Mouse (Mus musculus): ENCODE measurements at regions not wholly inside any gene's neighbourhood (a gene's known extent, or its start where the extent isn't known, plus 50 kb on each side); places are given as distances from the start of the nearest gene placed in this dataset.

- peaks cover 27% of the 10 kb centered on the region for H3K4me1 ChIP-seq
- under 1% methylated on average over 13 of the region's 13 CpGs for WGBS
- peak; percentile 97 for ATAC-seq (ENCODE audit: borderline replicate concordance, extremely low read depth, low FRiP score, low TSS enrichment)
- peak overlapping the region; percentile 69 for H3K4me2 ChIP-seq
- H3K9me3 ChIP-seq, result no peaks in the 10 kb centered on the region
- no peaks in the 10 kb centered on the region for H3K36me3 ChIP-seq
- peak overlapping the region; percentile 41 for H3K9ac ChIP-seq
- H3K27ac ChIP-seq, result peak overlapping the region; percentile 98
- no peaks in the 10 kb centered on the region for H3K27me3 ChIP-seq
- peak overlapping the region; percentile 37 for H3K4me3 ChIP-seq
These were observed 164.2 kb downstream of the Spry2 start for GRCm38 (mm10) chr14:105732221-105733012.

- H3K27me3 ChIP-seq, result no peaks in the 10 kb centered on the region
- ATAC-seq (ENCODE audit: borderline replicate concordance, extremely low read depth, low FRiP score, low TSS enrichment), result no peak
- no peak overlapping the region for H3K4me3 ChIP-seq
- H3K36me3 ChIP-seq, result no peaks in the 10 kb centered on the region
- peak overlapping the region; percentile 18; the same call in 1 of the 2 replicates for H3K4me2 ChIP-seq
- 9% methylated on average over 4 of the region's 4 CpGs for WGBS
- peaks cover 22% of the 10 kb centered on the region for H3K4me1 ChIP-seq
- no peak overlapping the region for H3K9ac ChIP-seq
- no peaks in the 10 kb centered on the region for H3K9me3 ChIP-seq
- H3K27ac ChIP-seq, result peak overlapping the region; percentile 20; the same call in 1 of the 2 replicates
These were observed 165.8 kb downstream of the Spry2 start for GRCm38 (mm10) chr14:105730786-105731185.

GRCm38 (mm10) chr14:105728841-105729240 is 167.8 kb downstream of the Spry2 start:
- Histone ChIP-seq H3K9ac (no peak overlapping the region), H3K27me3 (no peaks in the 10 kb centered on the region), H3K4me3 (no peak overlapping the region), H3K36me3 (no peaks in the 10 kb centered on the region), H3K9me3 (no peaks in the 10 kb centered on the region), H3K27ac (no peak overlapping the region), H3K4me1 (peaks cover 19% of the 10 kb centered on the region), H3K4me2 (no peak overlapping the region)
- no peak for ATAC-seq (ENCODE audit: borderline replicate concordance, extremely low read depth, low FRiP score, low TSS enrichment)
- 86% methylated on average over 5 of the region's 5 CpGs for WGBS

GRCm38 (mm10) chr14:105725741-105726140 is 170.9 kb downstream of the Spry2 start:
- no peak overlapping the region for H3K4me3 ChIP-seq
- no peak for ATAC-seq (ENCODE audit: borderline replicate concordance, extremely low read depth, low FRiP score, low TSS enrichment)
- H3K27ac ChIP-seq, result no peak overlapping the region
- H3K4me1 ChIP-seq, result peaks cover 2% of the 10 kb centered on the region
- H3K36me3 ChIP-seq, result no peaks in the 10 kb centered on the region
- H3K9ac ChIP-seq, result no peak overlapping the region
- H3K9me3 ChIP-seq, result no peaks in the 10 kb centered on the region
- 28% methylated on average over 8 of the region's 8 CpGs for WGBS
- H3K4me2 ChIP-seq, result no peak overlapping the region
- no peaks in the 10 kb centered on the region for H3K27me3 ChIP-seq

- ATAC-seq (ENCODE audit: borderline replicate concordance, extremely low read depth, low FRiP score, low TSS enrichment), result no peak
- 59% methylated on average over 2 of the region's 2 CpGs for WGBS
- H3K9me3 ChIP-seq, result no peaks in the 10 kb centered on the region
These were observed 173.7 kb downstream of the Spry2 start for GRCm38 (mm10) chr14:105722923-105723322.

GRCm38 (mm10) chr14:105721576-105721975 is 175.0 kb downstream of the Spry2 start:
- no peak overlapping the region for H3K4me2 ChIP-seq
- no peaks in the 10 kb centered on the region for H3K27me3 ChIP-seq
- WGBS, result 67% methylated on average over 3 of the region's 3 CpGs
- no peaks in the 10 kb centered on the region for H3K36me3 ChIP-seq
- peaks cover 4% of the 10 kb centered on the region; the same call in 1 of the 2 replicates for H3K4me1 ChIP-seq
- no peaks in the 10 kb centered on the region for H3K9me3 ChIP-seq
- no peak overlapping the region for H3K9ac ChIP-seq
- H3K27ac ChIP-seq, result no peak overlapping the region
- no peak for ATAC-seq (ENCODE audit: borderline replicate concordance, extremely low read depth, low FRiP score, low TSS enrichment)
- H3K4me3 ChIP-seq, result no peak overlapping the region

More at GRCm38 (mm10) chr14:105722923-105723322, 173.7 kb downstream of the Spry2 start:
- Histone ChIP-seq H3K4me3 (no peak overlapping the region), H3K4me2 (no peak overlapping the region), H3K4me1 (peaks cover 4% of the 10 kb centered on the region; the same call in 1 of the 2 replicates), H3K27me3 (no peaks in the 10 kb centered on the region), H3K9ac (no peak overlapping the region), H3K36me3 (no peaks in the 10 kb centered on the region), H3K27ac (no peak overlapping the region)

GRCm38 (mm10) chr14:105720816-105721510 is 175.7 kb downstream of the Spry2 start:
- 72% methylated on average over 6 of the region's 6 CpGs for WGBS
- Histone ChIP-seq H3K4me3 (no peak overlapping the region), H3K4me1 (peaks cover 4% of the 10 kb centered on the region; the same call in 1 of the 2 replicates), H3K4me2 (no peak overlapping the region), H3K27ac (no peak overlapping the region), H3K9me3 (no peaks in the 10 kb centered on the region), H3K36me3 (no peaks in the 10 kb centered on the region), H3K9ac (no peak overlapping the region), H3K27me3 (no peaks in the 10 kb centered on the region)
- no peak for ATAC-seq (ENCODE audit: borderline replicate concordance, extremely low read depth, low FRiP score, low TSS enrichment)

- Histone ChIP-seq H3K4me2 (no peak overlapping the region), H3K9ac (no peak overlapping the region), H3K36me3 (no peaks in the 10 kb centered on the region), H3K9me3 (no peaks in the 10 kb centered on the region), H3K27ac (no peak overlapping the region), H3K4me3 (no peak overlapping the region), H3K4me1 (peaks cover 4% of the 10 kb centered on the region; the same call in 1 of the 2 replicates), H3K27me3 (no peaks in the 10 kb centered on the region)
- ATAC-seq (ENCODE audit: borderline replicate concordance, extremely low read depth, low FRiP score, low TSS enrichment), result no peak
- 53% methylated on average over 6 of the region's 6 CpGs for WGBS
These were observed 177.8 kb downstream of the Spry2 start for GRCm38 (mm10) chr14:105718676-105719441.

- Histone ChIP-seq H3K4me1 (peaks cover 4% of the 10 kb centered on the region; the same call in 1 of the 2 replicates), H3K9ac (no peak overlapping the region), H3K27me3 (no peaks in the 10 kb centered on the region), H3K27ac (no peak overlapping the region), H3K36me3 (no peaks in the 10 kb centered on the region), H3K9me3 (no peaks in the 10 kb centered on the region), H3K4me3 (no peak overlapping the region), H3K4me2 (no peak overlapping the region)
- no peak for ATAC-seq (ENCODE audit: borderline replicate concordance, extremely low read depth, low FRiP score, low TSS enrichment)
- WGBS, result 45% methylated on average over 2 of the region's 2 CpGs
These were observed 178.8 kb downstream of the Spry2 start for GRCm38 (mm10) chr14:105717821-105718220.

- H3K4me1 ChIP-seq, result no peaks in the 10 kb centered on the region
- H3K36me3 ChIP-seq, result no peaks in the 10 kb centered on the region
- H3K4me3 ChIP-seq, result no peak overlapping the region
- H3K27me3 ChIP-seq, result no peaks in the 10 kb centered on the region
- no peak overlapping the region for H3K27ac ChIP-seq
- no peak overlapping the region for H3K9ac ChIP-seq
- H3K4me2 ChIP-seq, result no peak overlapping the region
- 63% methylated on average over 2 of the region's 2 CpGs for WGBS
- no peaks in the 10 kb centered on the region for H3K9me3 ChIP-seq
- no peak for ATAC-seq (ENCODE audit: borderline replicate concordance, extremely low read depth, low FRiP score, low TSS enrichment)
These were observed 187.9 kb downstream of the Spry2 start for GRCm38 (mm10) chr14:105708691-105709090.

GRCm38 (mm10) chr14:105706756-105707155 is 189.9 kb downstream of the Spry2 start:
- H3K27me3 ChIP-seq, result no peaks in the 10 kb centered on the region
- no peak overlapping the region for H3K4me2 ChIP-seq
- H3K36me3 ChIP-seq, result no peaks in the 10 kb centered on the region
- 92% methylated on average over 7 of the region's 7 CpGs for WGBS
- H3K9me3 ChIP-seq, result no peaks in the 10 kb centered on the region
- no peak overlapping the region for H3K27ac ChIP-seq
- ATAC-seq (ENCODE audit: borderline replicate concordance, extremely low read depth, low FRiP score, low TSS enrichment), result no peak
- no peak overlapping the region for H3K4me3 ChIP-seq
- H3K9ac ChIP-seq, result no peak overlapping the region
- H3K4me1 ChIP-seq, result no peaks in the 10 kb centered on the region

Data from lung, embryonic 15.5 days (tissue).